Mouse (Mus musculus) heart, postnatal 10 days (tissue): ENCODE measurements around the gene Phf13. TPM values are rescaled to one million over a fixed set of nuclear protein-coding genes. Genes with fewer than 3 reads are reported as not detected.
A peak's percentile ranks its signal among the peaks of the same experiment; 100 is the strongest.
"Not testable (repeated sequence)": the region's sequence is repeated elsewhere in the genome, so short reads cannot be mapped to it uniquely, and the experiment has no call there.

Experiments
- DNase-seq, 2 experiments: peaks; one replicate each; pipeline ENCODE4 v3.0.0; 2021
- intact Hi-C: fragments of 180-260 bp; cut with DNase I; formaldehyde crosslinking; loops from one replicate; pipeline ENCODE4 v1.15.1; 2025
- total RNA-seq, 2 experiments: library from RNA; stranded (reverse); gene quantifications; 2 replicates each; pipeline ENCODE4 v1.2.3; 2021

The Phf13 gene
- 10 to 100 TPM in 1 of 2 experiments, 1 to 10 TPM in 1; 8.5 to 11.3 TPM for total RNA-seq

GRCm38 (mm10) chr4:151996173-151996950 is at the start of gene Phf13:
TSS of gene Phf13 (minus strand) at chr4:151996258.
- DNase-seq = peak; percentile 99 to 100
- intact Hi-C loops = no loop called here

- intact Hi-C loops = no loop called here
- no peak for DNase-seq
Measured at GRCm38 (mm10) chr4:152044609-152045008, 48.6 kb upstream of the Phf13 start.

- no peak for DNase-seq
- intact Hi-C loops = no loop called here
Measured at GRCm38 (mm10) chr4:152043171-152043570, 47.1 kb upstream of the Phf13 start.

GRCm38 (mm10) chr4:152041924-152042641 is 46.0 kb upstream of the Phf13 start:
- no peak for DNase-seq
- intact Hi-C loops = no loop called here

GRCm38 (mm10) chr4:152039831-152040310 is 43.8 kb upstream of the Phf13 start:
- intact Hi-C loops = loop anchor here (2.0 kb wide), 1 partner anchor 57 kb away; no protein-coding TSS in a partner anchor

GRCm38 (mm10) chr4:152038985-152039830 is 43.1 kb upstream of the Phf13 start, which contains the start of gene Nol9:
TSS of gene Nol9 (plus strand) at chr4:152039321.
- DNase-seq = peak; percentile 93 to 97

More at GRCm38 (mm10) chr4:152039831-152040310, 43.8 kb upstream of the Phf13 start:
- DNase-seq = no peak

GRCm38 (mm10) chr4:152038225-152038984 is 42.3 kb upstream of the Phf13 start, which contains the start of gene Tas1r1:
TSS of gene Tas1r1 (minus strand) at chr4:152038568.
- no peak for DNase-seq
- intact Hi-C loops = loop anchor here (2.0 kb wide), 1 partner anchor 58 kb away; no protein-coding TSS in a partner anchor

More at GRCm38 (mm10) chr4:152038985-152039830, 43.1 kb upstream of the Phf13 start, which contains the start of gene Nol9:
- intact Hi-C loops = loop anchor here (2.0 kb wide), 1 partner anchor 58 kb away; no protein-coding TSS in a partner anchor

- not testable (repeated sequence) for DNase-seq
- intact Hi-C loops = loop anchor here (1.0 kb wide), 1 partner anchor 55 kb away; no protein-coding TSS in a partner anchor
Measured at GRCm38 (mm10) chr4:152036464-152036863, 40.4 kb upstream of the Phf13 start.

GRCm38 (mm10) chr4:152032922-152033321 is 36.9 kb upstream of the Phf13 start:
- intact Hi-C loops = no loop called here
- DNase-seq = no peak

GRCm38 (mm10) chr4:152029997-152030396 is 33.9 kb upstream of the Phf13 start:
- DNase-seq = no peak
- intact Hi-C loops = no loop called here

- peak in 1 of 2 experiments; percentile 36 for DNase-seq
- intact Hi-C loops = no loop called here
Measured at GRCm38 (mm10) chr4:152029087-152029486, 33.0 kb upstream of the Phf13 start.

- DNase-seq = no peak
- intact Hi-C loops = no loop called here
Measured at GRCm38 (mm10) chr4:152028456-152028855, 32.4 kb upstream of the Phf13 start.

GRCm38 (mm10) chr4:152027524-152027923 is 31.5 kb upstream of the Phf13 start, which contains the start of gene Zbtb48:
TSS of gene Zbtb48 (minus strand) at chr4:152027671.
- intact Hi-C loops = loop anchor here (2.0 kb wide), 1 partner anchor 17 kb away; no protein-coding TSS in a partner anchor
- DNase-seq = peak; percentile 98

- peak in 1 of 2 experiments; percentile 63 for DNase-seq
- intact Hi-C loops = loop anchor here (2.0 kb wide), 1 partner anchor 16 kb away; no protein-coding TSS in a partner anchor
Measured at GRCm38 (mm10) chr4:152026751-152027508, 30.9 kb upstream of the Phf13 start.

- intact Hi-C loops = no loop called here
- DNase-seq = no peak
Measured at GRCm38 (mm10) chr4:152024525-152024924, 28.5 kb upstream of the Phf13 start.

GRCm38 (mm10) chr4:152022506-152022905 is 26.4 kb upstream of the Phf13 start:
- no peak for DNase-seq
- intact Hi-C loops = no loop called here

- intact Hi-C loops = no loop called here
- DNase-seq = no peak
Measured at GRCm38 (mm10) chr4:152021568-152022097, 25.6 kb upstream of the Phf13 start.

GRCm38 (mm10) chr4:152020024-152020423 is 24.0 kb upstream of the Phf13 start:
- DNase-seq = no peak
- intact Hi-C loops = no loop called here
